Mouse (Mus musculus) kidney, postnatal 0 days (tissue): ENCODE results near the gene Prdm12. TPM values are rescaled to one million over a fixed set of nuclear protein-coding genes. Genes with fewer than 3 reads are reported as not detected.
A peak's percentile ranks its signal among the peaks of the same experiment; 100 is the strongest.
"Not testable (repeated sequence)": the region's sequence is repeated elsewhere in the genome, so short reads cannot be mapped to it uniquely, and the experiment has no call there.

Experiments used
- ATAC-seq: fragments of 200-750 bp; cut with Nextera tagmentation; replicated peaks from 2 replicates; pipeline ENCODE4 v1.8.0; 2017; ENCODE audit warnings: low read depth, moderate number of reproducible peaks, moderate TSS enrichment, moderate library complexity; ENCODE audit not compliant: low FRiP score
- DNase-seq: peaks from one replicate; pipeline ENCODE4 v3.0.0-alpha.2; 2016; ENCODE audit warnings: low spot score
- H3K27ac ChIP-seq: fragments of 300-500 bp; sonication (generic); 2 replicates; pipeline ENCODE4 v1.5.1; 2014; ENCODE audit warnings: mild to moderate bottlenecking
- H3K27me3 ChIP-seq: fragments of 300-500 bp; sonication (generic); 2 replicates; pipeline ENCODE4 v1.6.1; 2014; ENCODE audit warnings: low read length, mixed read lengths; ENCODE audit not compliant: insufficient read depth
- H3K36me3 ChIP-seq: fragments of 300-500 bp; sonication (generic); 2 replicates; pipeline ENCODE4 v1.6.1; 2014; ENCODE audit warnings: low read length, mixed read lengths; ENCODE audit not compliant: insufficient read depth
- H3K4me1 ChIP-seq: fragments of 300-500 bp; sonication (generic); replicated peaks from 2 replicates; pipeline ENCODE4 v1.6.1; 2014; ENCODE audit warnings: antibody characterized with exemption, low read length, mixed read lengths; ENCODE audit not compliant: insufficient read depth
- H3K4me2 ChIP-seq: fragments of 300-500 bp; sonication (generic); 2 replicates; pipeline ENCODE4 v1.6.1; 2014; ENCODE audit warnings: mild to moderate bottlenecking, low read length, moderate library complexity, mixed read lengths
- H3K4me3 ChIP-seq: fragments of 300-500 bp; sonication (generic); replicated peaks from 2 replicates; pipeline ENCODE4 v1.5.1; 2014; ENCODE audit warnings: low read depth, low read length
- H3K9ac ChIP-seq: fragments of 300-500 bp; sonication (generic); 2 replicates; pipeline ENCODE4 v1.6.1; 2014; ENCODE audit warnings: low read depth, low read length
- H3K9me3 ChIP-seq: fragments of 300-500 bp; sonication (generic); replicated peaks from 2 replicates; pipeline ENCODE4 v1.6.1; 2016; ENCODE audit warnings: low read length, inconsistent platforms, mixed read lengths
- CTCF ChIP-seq: IDR thresholded peaks from 2 replicates; pipeline ENCODE4 v1.5.1; 2016; ENCODE audit warnings: antibody characterized with exemption, low read depth, mild to moderate bottlenecking, moderate library complexity
- WGBS: fragments of 180-500 bp; shearing (Covaris S2); extraction: QIAGEN DNeasy Blood & Tissue Kit; methylation state at CpG from one replicate; pipeline ENCODE4 v1.1.7; 2014; 5-methylcytosine and 5-hydroxymethylcytosine counted together
- polyA plus RNA-seq: library from polyadenylated mRNA; unstranded; fragments of >200 nt; fragmentation: Nextera tagmentation; extraction: Ambion mirVana; gene quantifications from 2 replicates; pipeline ENCODE4 v1.2.1, GENCODE M21; 2015

Prdm12 gene
- polyA plus RNA-seq, 1 experiment from 2014 or later, result not detected

DNA sequence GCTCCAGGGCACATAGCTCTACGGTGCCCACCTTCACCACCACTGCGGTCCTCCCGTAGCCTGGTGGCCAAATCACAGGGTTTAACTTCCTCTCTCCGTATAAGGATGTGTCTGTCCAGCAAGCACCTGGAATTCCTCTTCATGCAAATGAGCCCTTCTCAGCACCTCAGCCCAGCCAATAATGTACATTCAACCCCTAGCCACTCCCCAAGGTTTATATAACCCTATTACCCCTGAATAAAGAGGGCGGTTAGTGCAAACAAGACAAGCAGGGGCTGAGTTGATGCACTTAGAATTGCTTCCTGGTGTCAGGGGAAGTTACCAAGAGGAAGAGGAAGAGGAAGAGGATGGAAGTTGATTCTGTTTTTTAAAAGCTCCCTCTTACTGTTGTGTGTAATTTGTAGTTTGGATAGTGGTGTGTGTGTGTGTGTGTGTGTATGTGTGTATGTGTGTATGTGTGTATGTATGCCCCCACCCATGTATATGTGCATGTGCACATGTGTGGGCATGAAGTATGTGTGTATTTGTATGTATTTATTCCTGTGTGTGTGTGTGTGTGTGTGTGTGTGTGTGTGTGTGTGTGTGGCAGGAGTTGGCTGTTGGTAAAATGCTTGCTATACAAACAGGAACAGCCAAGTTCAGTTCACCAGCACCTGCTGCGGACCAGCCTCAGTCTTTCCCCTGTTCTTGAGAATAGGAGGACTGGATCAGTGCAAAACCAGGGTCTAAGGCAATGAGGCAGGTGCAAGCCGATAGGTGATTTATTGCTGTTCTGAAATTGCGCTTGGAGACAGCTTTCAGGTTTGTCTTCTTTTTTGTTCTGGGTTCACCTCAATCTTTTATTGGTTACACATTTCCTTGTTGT lies 23.3 kb downstream of the Prdm12 start:
- H3K9ac ChIP-seq, result no peak overlapping the region
- ATAC-seq, result no peak; the same call in 1 of the 2 replicates
- DNase-seq, result no peak
- H3K36me3 ChIP-seq, result no peaks in the 10 kb centered on the region
- no peak overlapping the region for H3K4me3 ChIP-seq
- TF ChIP-seq CTCF, result no peak
- H3K9me3 ChIP-seq, result no peaks in the 10 kb centered on the region
- H3K27me3 ChIP-seq, result no peaks in the 10 kb centered on the region
- H3K4me2 ChIP-seq, result no peak overlapping the region
- WGBS, result 42% methylated on average over 8 of the region's 8 CpGs
- no peaks in the 10 kb centered on the region for H3K4me1 ChIP-seq
- no peak overlapping the region for H3K27ac ChIP-seq

DNA sequence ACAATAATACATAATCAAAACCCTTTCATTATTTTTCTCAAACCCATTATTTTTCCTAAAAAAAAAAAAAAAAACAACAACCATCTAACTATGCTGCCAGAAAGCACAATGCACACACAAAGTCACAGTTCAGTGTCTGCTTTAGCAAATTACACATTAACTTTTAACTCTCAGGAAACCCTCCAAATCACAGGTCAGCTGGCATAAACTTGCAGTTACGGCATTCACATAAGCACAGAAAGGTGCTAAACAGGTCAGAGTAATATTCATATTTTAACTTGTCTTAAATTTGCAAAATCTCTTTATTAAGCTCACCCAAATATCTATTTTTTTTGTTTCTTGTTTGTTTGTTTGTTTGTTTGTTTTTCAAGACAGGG lies 24.0 kb downstream of the Prdm12 start:
- H3K36me3 ChIP-seq, result no peaks in the 10 kb centered on the region
- H3K27ac ChIP-seq, result no peak overlapping the region
- no peaks in the 10 kb centered on the region for H3K27me3 ChIP-seq
- no peak overlapping the region for H3K9ac ChIP-seq
- WGBS, result 48% methylated on average over 1 of the region's 1 CpGs
- H3K4me1 ChIP-seq, result no peaks in the 10 kb centered on the region
- TF ChIP-seq CTCF, result no peak
- H3K4me3 ChIP-seq, result no peak overlapping the region
- ATAC-seq (no peak), DNase-seq (no peak)
- H3K9me3 ChIP-seq, result no peaks in the 10 kb centered on the region
- no peak overlapping the region for H3K4me2 ChIP-seq

DNA sequence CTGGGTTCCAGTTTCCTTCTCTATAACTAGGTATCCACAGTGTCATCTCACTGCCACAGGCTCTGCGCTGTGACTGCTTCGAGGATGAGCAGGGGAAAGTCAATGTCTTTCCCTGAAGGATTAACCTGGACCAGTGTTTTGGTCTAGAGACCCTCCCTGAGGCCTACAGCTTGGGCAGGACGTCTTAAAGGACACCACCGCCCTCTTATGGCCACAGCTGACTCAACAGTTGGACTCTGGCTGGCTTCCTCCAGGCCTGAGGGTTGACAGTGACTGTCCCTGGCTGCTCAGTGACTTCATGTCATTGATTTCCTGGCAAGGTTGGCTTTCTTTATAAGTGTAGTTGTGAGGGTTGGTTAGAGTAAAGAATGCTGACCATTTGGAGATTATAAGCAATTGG lies 27.5 kb downstream of the Prdm12 start:
- peak; percentile 58 for DNase-seq
- H3K36me3 ChIP-seq, result no peaks in the 10 kb centered on the region
- H3K9ac ChIP-seq, result no peak overlapping the region
- no peak for ATAC-seq
- no peaks in the 10 kb centered on the region for H3K9me3 ChIP-seq
- H3K4me1 ChIP-seq, result no peaks in the 10 kb centered on the region
- H3K4me3 ChIP-seq, result no peak overlapping the region
- WGBS, result 19% methylated on average over 4 of the region's 4 CpGs
- peak; percentile 73 for TF ChIP-seq CTCF
- H3K27ac ChIP-seq, result no peak overlapping the region
- no peaks in the 10 kb centered on the region for H3K27me3 ChIP-seq
- no peak overlapping the region for H3K4me2 ChIP-seq

DNA sequence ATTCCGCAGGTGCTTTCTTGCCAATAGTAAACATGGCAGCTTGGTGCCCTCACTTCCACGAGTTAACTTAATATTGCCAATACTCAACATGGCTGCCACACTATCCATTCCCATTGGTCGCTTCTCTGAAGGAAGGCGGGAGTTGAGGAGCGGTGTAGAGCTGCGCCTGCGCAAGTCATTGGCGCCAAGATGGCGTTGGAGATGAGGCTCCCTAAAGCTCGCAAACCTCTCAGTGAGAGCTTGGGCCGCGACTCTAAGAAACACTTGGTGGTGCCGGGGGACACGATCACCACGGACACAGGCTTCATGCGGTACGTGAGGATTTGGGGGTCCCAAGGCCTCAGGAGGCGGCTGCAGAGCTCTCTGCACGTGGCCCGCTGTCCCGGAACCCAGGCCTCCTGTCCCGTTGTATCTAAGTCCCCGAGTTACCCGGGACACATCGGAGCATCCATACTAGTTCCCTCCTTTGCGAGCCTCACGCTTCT lies 30.8 kb downstream of the Prdm12 start, which contains the start of gene Exosc2:
Gene Exosc2, plus strand, starts transcription at position 165 of the 485 bp plus-strand sequence.
- ATAC-seq, result peak; percentile 95

DNA sequence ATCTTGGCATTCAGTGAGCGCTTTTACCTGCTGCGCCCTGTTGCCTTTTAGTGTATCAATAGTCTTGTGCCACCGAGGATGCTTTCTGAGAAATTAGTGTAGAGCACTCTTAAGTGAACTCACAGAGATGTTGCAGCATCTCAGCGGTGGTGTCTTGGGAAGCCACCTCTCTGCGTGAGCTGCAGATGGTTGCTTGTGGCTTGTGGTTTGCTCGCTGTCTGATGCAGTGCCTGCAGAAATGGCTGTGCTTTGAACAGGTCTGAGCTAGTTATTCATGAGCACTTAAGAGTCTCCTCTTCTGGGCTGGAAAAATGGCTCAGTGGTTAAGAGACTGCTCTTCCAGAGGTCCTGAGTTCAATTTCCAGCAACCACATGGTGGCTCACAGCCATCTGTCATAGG lies 38.8 kb downstream of the Prdm12 start:
- DNase-seq, result no peak
- Histone ChIP-seq H3K4me3 (no peak overlapping the region), H3K36me3 (peaks cover 53% of the 10 kb centered on the region), H3K4me1 (no peaks in the 10 kb centered on the region), H3K27me3 (no peaks in the 10 kb centered on the region), H3K27ac (no peak overlapping the region), H3K9ac (no peak overlapping the region), H3K9me3 (no peaks in the 10 kb centered on the region), H3K4me2 (no peak overlapping the region)
- no peak for ATAC-seq
- TF ChIP-seq CTCF, result no peak; the same call in 1 of the 2 replicates
- WGBS, result 93% methylated on average over 6 of the region's 6 CpGs

More for the DNA sequence above, 30.8 kb downstream of the Prdm12 start, which contains the start of gene Exosc2:
- Histone ChIP-seq H3K9me3 (no peaks in the 10 kb centered on the region), H3K27ac (peak within 1 kb of the TSS; percentile 75), H3K27me3 (no peaks in the 10 kb centered on the region), H3K9ac (peak within 1 kb of the TSS; percentile 85), H3K4me2 (peak within 1 kb of the TSS; percentile 89), H3K4me1 (no peaks in the 10 kb centered on the region), H3K4me3 (peak within 1 kb of the TSS; percentile 73), H3K36me3 (peaks cover 23% of the 10 kb centered on the region; the same call in 1 of the 2 replicates)
- peak; percentile 99 for DNase-seq
- under 1% methylated on average over 27 of the region's 27 CpGs for WGBS
- TF ChIP-seq CTCF, result no peak

DNA sequence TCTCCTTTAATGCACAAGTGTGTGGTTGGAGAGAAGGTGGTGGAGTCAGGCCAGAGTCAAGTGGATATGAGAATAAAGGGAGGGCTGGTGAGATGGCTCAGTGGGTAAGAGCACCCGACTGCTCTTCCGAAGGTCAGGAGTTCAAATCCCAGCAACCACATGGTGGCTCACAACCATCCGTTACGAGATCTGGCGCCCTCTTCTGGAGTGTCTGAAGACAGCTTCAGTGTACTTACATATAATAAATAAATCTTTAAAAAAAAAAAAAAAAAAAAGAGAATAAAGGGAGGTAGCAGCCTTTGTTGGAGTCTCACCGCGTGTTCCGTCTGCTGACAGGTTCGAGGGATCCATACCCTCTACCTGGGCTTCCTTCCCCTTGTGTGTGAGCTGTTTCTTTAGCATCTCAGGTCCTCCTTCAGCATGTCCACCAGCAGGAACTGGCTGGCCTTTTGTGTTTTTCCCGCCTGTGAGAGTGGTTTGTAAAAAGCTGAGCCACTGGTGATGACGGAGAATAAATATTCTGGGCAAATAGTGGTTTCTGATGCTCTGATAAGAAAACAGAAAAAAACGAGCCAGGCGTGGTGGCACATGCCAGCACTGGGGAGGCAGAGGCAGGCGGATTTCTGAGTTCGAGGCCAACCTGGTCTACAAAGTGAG lies 41.3 kb downstream of the Prdm12 start:
- not testable (repeated sequence) for H3K9me3 ChIP-seq, H3K9ac ChIP-seq, DNase-seq, H3K27ac ChIP-seq, H3K4me3 ChIP-seq, ATAC-seq, H3K27me3 ChIP-seq, H3K4me1 ChIP-seq, H3K4me2 ChIP-seq
- H3K36me3 ChIP-seq, result peaks cover 31% of the 10 kb centered on the region
- peak; percentile 41; the same call in 1 of the 2 replicates for TF ChIP-seq CTCF
- 81% methylated on average over 15 of the region's 15 CpGs for WGBS
